Mouse (Mus musculus) midbrain, embryonic 11.5 days (tissue): ENCODE measurements around the gene Pafah1b3. TPM values are rescaled to one million over a fixed set of nuclear protein-coding genes. Genes with fewer than 3 reads are reported as not detected.

Experiments used
- polyA plus RNA-seq: library from polyadenylated mRNA; unstranded; fragments of >200 nt; fragmentation: Nextera tagmentation; extraction: Ambion mirVana; gene quantifications from 2 replicates; pipeline ENCODE4 v1.2.1, GENCODE M21; 2014

The Pafah1b3 gene
- polyA plus RNA-seq, 1 experiment from 2014 or later = 332 TPM

Other genes starting within 250 kb of the Pafah1b3 start
- gene Grik5, start 225.6 kb downstream of the Pafah1b3 start, polyA plus RNA-seq = 8.7 and 9.3 TPM in 2 replicates
- 20.3 and 22.9 TPM in 2 replicates for gene Zfp574, start 225.4 kb downstream of the Pafah1b3 start, polyA plus RNA-seq
- 26.6 and 31.3 TPM in 2 replicates for gene Pou2f2, start 118.3 kb downstream of the Pafah1b3 start, polyA plus RNA-seq
- gene Dedd2, start 77.4 kb downstream of the Pafah1b3 start, polyA plus RNA-seq = 6.9 and 7.7 TPM in 2 replicates
- gene Zfp526, start 76.6 kb downstream of the Pafah1b3 start, polyA plus RNA-seq = 2.7 and 3.2 TPM in 2 replicates
- gene Gsk3a, start 60.1 kb downstream of the Pafah1b3 start, polyA plus RNA-seq = 12.8 and 14.6 TPM in 2 replicates
- gene Erf, start 47.2 kb downstream of the Pafah1b3 start, polyA plus RNA-seq = 11.7 and 13.9 TPM in 2 replicates
- gene Cic, start 30.3 kb downstream of the Pafah1b3 start, polyA plus RNA-seq = 25.5 and 29.7 TPM in 2 replicates
- 1.1 and 1.2 TPM in 2 replicates for gene Prr19, start 3.4 kb upstream of the Pafah1b3 start, polyA plus RNA-seq
- gene Tmem145, start 8.1 kb upstream of the Pafah1b3 start, polyA plus RNA-seq = 7.2 and 7.7 TPM in 2 replicates
- gene Megf8, start 19.2 kb upstream of the Pafah1b3 start, polyA plus RNA-seq = 9.1 and 10.3 TPM in 2 replicates
- gene Cnfn, start 71.7 kb upstream of the Pafah1b3 start, polyA plus RNA-seq = not detected in 2 replicates
- gene Lipe, start 100.7 kb upstream of the Pafah1b3 start, polyA plus RNA-seq = 1.7 and 2.3 TPM in 2 replicates
- 0.18 and 0.22 TPM in 2 replicates for gene Cxcl17, start 114.9 kb upstream of the Pafah1b3 start, polyA plus RNA-seq
- gene Ceacam1, start 179.6 kb upstream of the Pafah1b3 start, polyA plus RNA-seq = 0.45 and 0.54 TPM in 2 replicates
- gene Ceacam2, start 241.9 kb upstream of the Pafah1b3 start, polyA plus RNA-seq = not detected in 2 replicates